Mouse (Mus musculus): ENCODE results near the gene Hes7.

The Hes7 gene

GRCm38 (mm10) chr11:69149728-69150127 lies 29.5 kb downstream of the Hes7 start:
- peak in 1 of 2 experiments; percentile 64 for DNase-seq (ENCODE audit: low spot score in 2 of 2)

DNA sequence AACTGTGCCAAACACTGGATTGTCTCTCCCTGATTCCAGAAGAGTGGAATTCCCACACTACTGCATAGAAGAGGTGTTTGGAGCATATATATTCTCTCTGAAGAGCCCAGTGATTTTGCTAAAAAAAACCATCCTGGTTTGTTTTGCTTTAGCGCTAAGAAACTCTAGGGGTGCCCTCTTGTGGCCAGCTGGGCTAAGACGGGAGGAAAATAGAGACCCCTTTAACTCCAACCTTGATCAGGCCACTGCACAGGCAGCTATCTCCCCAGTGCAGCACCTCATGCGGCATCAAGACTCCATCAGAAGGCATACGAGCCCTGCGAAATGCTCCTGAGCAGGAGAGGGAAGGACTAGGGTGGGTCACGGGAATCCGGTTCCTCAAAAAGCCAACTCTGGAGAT lies 30.2 kb downstream of the Hes7 start:
- DNase-seq (ENCODE audit: low spot score in 2 of 2), result peak; percentile 55 to 75

- DNase-seq (ENCODE audit: low spot score in 2 of 2), result no peak
Measured at GRCm38 (mm10) chr11:69151004-69151403, 30.8 kb downstream of the Hes7 start.

GRCm38 (mm10) chr11:69153831-69154230 lies 33.6 kb downstream of the Hes7 start:
- no peak for DNase-seq (ENCODE audit: low spot score in 2 of 2)

GRCm38 (mm10) chr11:69155351-69155750 lies 35.1 kb downstream of the Hes7 start:
- DNase-seq (ENCODE audit: low spot score in 2 of 2), result no peak

DNA sequence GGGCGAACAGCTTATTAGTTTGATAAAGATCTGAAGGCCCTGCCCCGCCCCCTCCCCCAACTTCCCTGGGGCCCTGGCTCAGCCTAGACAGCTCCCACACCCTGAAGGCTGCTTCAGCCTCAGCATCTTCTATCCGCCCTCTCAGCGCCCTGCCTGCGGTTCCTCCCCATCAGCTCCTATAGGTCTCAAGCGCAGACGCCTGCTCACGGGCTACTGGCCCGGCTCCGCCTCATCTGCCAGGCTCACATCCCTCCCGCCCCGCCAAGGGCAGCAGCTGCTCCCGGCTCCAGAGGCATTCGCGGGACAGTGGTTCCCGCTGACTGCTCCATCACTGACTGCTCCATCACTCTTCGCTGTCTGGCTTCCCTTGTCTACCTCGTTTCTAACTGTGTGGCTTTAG lies 36.6 kb downstream of the Hes7 start, which contains the start of gene Alox12b:
TSS of gene Alox12b (plus strand) at position 190 of the 400 bp plus-strand sequence.
- DNase-seq (ENCODE audit: low spot score in 2 of 2), result peak in 1 of 2 experiments; percentile 40

GRCm38 (mm10) chr11:69169313-69169712 lies 49.1 kb downstream of the Hes7 start:
- no peak for DNase-seq (ENCODE audit: low spot score in 2 of 2)

GRCm38 (mm10) chr11:69171626-69172025 lies 51.4 kb downstream of the Hes7 start:
- DNase-seq (ENCODE audit: low spot score in 2 of 2), result peak in 1 of 2 experiments; percentile 68

- no peak for DNase-seq (ENCODE audit: low spot score in 2 of 2)
Measured at GRCm38 (mm10) chr11:69172606-69173005, 52.4 kb downstream of the Hes7 start.
